Mouse (Mus musculus) small intestine, adult 2 months (tissue): ENCODE data around the gene Poldip3. TPM values are rescaled to one million over a fixed set of nuclear protein-coding genes. Genes with fewer than 3 reads are reported as not detected.

Experiments used
- H3K27ac ChIP-seq: fragments of 200-500 bp; 2 replicates; pipeline ENCODE4 v1.5.1; 2012; ENCODE audit warnings: low read depth, low read length, control low read depth, inconsistent platforms; ENCODE audit not compliant: insufficient read depth
- H3K27me3 ChIP-seq: fragments of 200-500 bp; 2 replicates; pipeline ENCODE4 v1.6.1; 2012; ENCODE audit warnings: mild to moderate bottlenecking, moderate library complexity, low read length, inconsistent platforms; ENCODE audit not compliant: control insufficient read depth, insufficient read depth
- H3K36me3 ChIP-seq: fragments of 200-500 bp; 2 replicates; pipeline ENCODE4 v1.6.1; 2012; ENCODE audit warnings: mild to moderate bottlenecking, low read length, control low read depth, inconsistent platforms; ENCODE audit not compliant: control insufficient read depth, insufficient read depth
- H3K4me1 ChIP-seq: fragments of 200-500 bp; 2 replicates; pipeline ENCODE4 v1.6.1; 2012; ENCODE audit warnings: low read length, inconsistent platforms, mixed read lengths; ENCODE audit not compliant: control insufficient read depth, insufficient read depth, insufficient read length
- H3K4me3 ChIP-seq: fragments of 200-500 bp; 2 replicates; pipeline ENCODE4 v1.5.1; 2012; ENCODE audit warnings: low read depth, mild to moderate bottlenecking, control low read depth, inconsistent platforms, low read length, moderate library complexity
- CTCF ChIP-seq: fragments of 200-500 bp; IDR thresholded peaks from 2 replicates; pipeline ENCODE4 v1.5.1; 2012; ENCODE audit warnings: low read depth, mild to moderate bottlenecking, control low read depth, inconsistent platforms, low read length, moderate library complexity, mixed read lengths; ENCODE audit not compliant: insufficient replicate concordance, insufficient read length; ENCODE audit errors: extremely low read depth
- POLR2A ChIP-seq: fragments of 200-500 bp; IDR thresholded peaks from 2 replicates; pipeline ENCODE4 v1.6.1; 2012; ENCODE audit warnings: low read depth, mild to moderate bottlenecking, control low read depth, inconsistent platforms, low read length, moderate library complexity
- WGBS: fragments of 180-500 bp; shearing (Covaris S2); methylation state at CpG from one replicate; pipeline ENCODE4 v1.1.7; 2018; 5-methylcytosine and 5-hydroxymethylcytosine counted together
- polyA plus RNA-seq: library from polyadenylated mRNA; depleted of rRNA; stranded (reverse); fragments of >200 nt; gene quantifications from 2 replicates; pipeline ENCODE4 v1.2.3, GENCODE M21; 2012

Poldip3 gene
- polyA plus RNA-seq, 1 experiment: 46.7 TPM

- Histone ChIP-seq H3K4me1 (peaks cover 3% of the 10 kb centered on the region; the same call in 1 of the 2 replicates), H3K36me3 (no peaks in the 10 kb centered on the region), H3K27me3 (no peaks in the 10 kb centered on the region), H3K4me3 (no peak overlapping the region), H3K27ac (no peak overlapping the region)
- 38% methylated on average over 2 of the region's 2 CpGs for WGBS
- TF ChIP-seq POLR2A: no peak
- TF ChIP-seq CTCF: peak; percentile 74
Observed at GRCm38 (mm10) chr15:83095950-83096349, 53.2 kb downstream of the Poldip3 start.

GRCm38 (mm10) chr15:83093687-83094086 lies 55.5 kb downstream of the Poldip3 start:
- TF ChIP-seq POLR2A: no peak
- TF ChIP-seq CTCF: no peak
- WGBS: 87% methylated on average over 2 of the region's 2 CpGs
- Histone ChIP-seq H3K4me3 (no peak overlapping the region), H3K36me3 (no peaks in the 10 kb centered on the region), H3K27ac (no peak overlapping the region), H3K4me1 (peaks cover 8% of the 10 kb centered on the region), H3K27me3 (no peaks in the 10 kb centered on the region)

GRCm38 (mm10) chr15:83090874-83091273 lies 58.3 kb downstream of the Poldip3 start:
- no peaks in the 10 kb centered on the region for H3K36me3 ChIP-seq
- H3K4me3 ChIP-seq: no peak overlapping the region
- WGBS: 16% methylated on average over 3 of the region's 3 CpGs
- peaks cover 14% of the 10 kb centered on the region for H3K4me1 ChIP-seq
- TF ChIP-seq CTCF (no peak), POLR2A (no peak)
- no peaks in the 10 kb centered on the region for H3K27me3 ChIP-seq
- peak overlapping the region; percentile 42 for H3K27ac ChIP-seq

GRCm38 (mm10) chr15:83089429-83089605 lies 59.9 kb downstream of the Poldip3 start, which contains the start of gene Serhl:
Serhl (plus strand) TSS chr15:83089506.
- TF ChIP-seq CTCF: no peak

GRCm38 (mm10) chr15:83088495-83089428 lies 60.4 kb downstream of the Poldip3 start:
- TF ChIP-seq POLR2A: no peak
- no peak for TF ChIP-seq CTCF
- Histone ChIP-seq H3K36me3 (no peaks in the 10 kb centered on the region), H3K4me1 (peaks cover 14% of the 10 kb centered on the region), H3K4me3 (no peak overlapping the region), H3K27ac (peak overlapping the region; percentile 74), H3K27me3 (no peaks in the 10 kb centered on the region)
- WGBS: 34% methylated on average over 27 of the region's 27 CpGs

More at GRCm38 (mm10) chr15:83089429-83089605, 59.9 kb downstream of the Poldip3 start, which contains the start of gene Serhl:
- H3K27ac ChIP-seq: peak within 1 kb of the TSS; percentile 74
- H3K36me3 ChIP-seq: no peaks in the 10 kb centered on the region
- H3K4me1 ChIP-seq: peaks cover 14% of the 10 kb centered on the region
- 58% methylated on average over 7 of the region's 7 CpGs for WGBS
- no peaks in the 10 kb centered on the region for H3K27me3 ChIP-seq
- no peak within 1 kb of the TSS for H3K4me3 ChIP-seq

GRCm38 (mm10) chr15:83086636-83087328 lies 62.4 kb downstream of the Poldip3 start:
- Histone ChIP-seq H3K36me3 (no peaks in the 10 kb centered on the region), H3K27me3 (no peaks in the 10 kb centered on the region), H3K4me3 (no peak overlapping the region), H3K27ac (no peak overlapping the region), H3K4me1 (peaks cover 14% of the 10 kb centered on the region)
- WGBS: 92% methylated on average over 13 of the region's 13 CpGs
- TF ChIP-seq CTCF (no peak), POLR2A (no peak)

- TF ChIP-seq POLR2A (no peak), CTCF (peak; percentile 99)
- Histone ChIP-seq H3K36me3 (no peaks in the 10 kb centered on the region), H3K4me1 (peaks cover 14% of the 10 kb centered on the region), H3K27ac (no peak overlapping the region), H3K4me3 (no peak overlapping the region), H3K27me3 (no peaks in the 10 kb centered on the region)
- 30% methylated on average over 7 of the region's 7 CpGs for WGBS
Observed at GRCm38 (mm10) chr15:83085901-83086300, 63.3 kb downstream of the Poldip3 start.
